Mouse (Mus musculus) embryonic stem cell, embryonic (primary cell): ENCODE results near the gene Lrrc23.

Experiments used
- CTCF ChIA-PET, 4 experiments: fragments of 300-600 bp in 2 of 4; fragments of 350-600 bp in 2 of 4; sonication (Branson Sonifier 250); formaldehyde crosslinking; loops; one replicate each; lab custom pipeline; 2022; ENCODE audit warnings: inconsistent platforms in 2 of 4; lab: Charles Lee
- POLR2A ChIA-PET, 4 experiments: fragments of 300-600 bp in 2 of 4; fragments of 350-600 bp in 2 of 4; sonication (Branson Sonifier 250); formaldehyde crosslinking; loops; one replicate each; lab custom pipeline; 2022; ENCODE audit warnings: antibody characterized with exemption in 4 of 4, inconsistent platforms in 1 of 4; lab: Charles Lee

Lrrc23 gene

GRCm38 (mm10) chr6:124767536-124767919 is 12.0 kb downstream of the Lrrc23 start:
- ChIA-PET POLR2A (interaction anchor here (0.5 to 22.3 kb wide), 14 partner anchors 9 to 137 kb away, joined by 3 to 449 read pairs (median 10); partner anchors contain the start of genes Grcc10 (in 4 of the 4), Atn1 (in 1 of the 4), Cdca3 (in 1 of the 4) and Gm45234 (in 1 of the 4)), CTCF (interaction anchor here in 1 of 4 experiments (0.5 kb wide), 1 partner anchor 105 kb away, joined by 3 read pairs; no protein-coding TSS in a partner anchor)

- POLR2A ChIA-PET: interaction anchor here in 2 of 4 experiments (1.1 to 22.3 kb wide), 8 partner anchors 11 to 398 kb away, joined by 3 to 449 read pairs (median 6); partner anchors contain the start of genes Grcc10 (in 2 of the 2), Cdca3 (in 1 of the 2), Gm45234 (in 1 of the 2) and Ptpn6 (in 1 of the 2)
- CTCF ChIA-PET: no interaction called here
These were observed 13.6 kb downstream of the Lrrc23 start for GRCm38 (mm10) chr6:124765951-124766350.

GRCm38 (mm10) chr6:124759259-124759658 is 20.3 kb downstream of the Lrrc23 start:
- ChIA-PET CTCF (interaction anchor here (0.6 to 5.0 kb wide), 42 partner anchors 10 to 278 kb away, joined by 3 to 46 read pairs (median 4); partner anchors contain the start of genes Eno2 (in 2 of the 4), Grcc10 (in 2 of the 4), C1rl (in 1 of the 4) and Mlf2 (in 1 of the 4)), POLR2A (interaction anchor here (0.5 to 22.3 kb wide), 59 partner anchors 10 to 433 kb away, joined by 3 to 449 read pairs (median 5); partner anchors contain the start of genes Grcc10 (in 4 of the 4), Emg1 (in 3 of the 4), Phb2 (in 3 of the 4) and Eno2 (in 2 of the 4))

- CTCF ChIA-PET: interaction anchor here (0.6 to 5.0 kb wide), 38 partner anchors 10 to 277 kb away, joined by 3 to 46 read pairs (median 4); partner anchors contain the start of genes Grcc10 (in 2 of the 4), C1rl (in 1 of the 4), Eno2 (in 1 of the 4) and Mlf2 (in 1 of the 4)
- POLR2A ChIA-PET: interaction anchor here (0.5 to 22.3 kb wide), 62 partner anchors 8 to 559 kb away, joined by 3 to 449 read pairs (median 5); partner anchors contain the start of genes Grcc10 (in 4 of the 4), Emg1 (in 3 of the 4), Phb2 (in 3 of the 4) and Ptpn6 (in 3 of the 4)
These were observed 20.7 kb downstream of the Lrrc23 start for GRCm38 (mm10) chr6:124758849-124759232.

GRCm38 (mm10) chr6:124757909-124758848 is 21.3 kb downstream of the Lrrc23 start:
- ChIA-PET CTCF (interaction anchor here (0.5 to 5.0 kb wide), 23 partner anchors 12 to 309 kb away, joined by 3 to 46 read pairs (median 5); partner anchors contain the start of genes Eno2 (in 1 of the 4), Grcc10 (in 1 of the 4) and Ptpn6 (in 1 of the 4)), POLR2A (interaction anchor here (0.6 to 22.3 kb wide), 65 partner anchors 9 to 560 kb away, joined by 3 to 449 read pairs (median 5); partner anchors contain the start of genes Grcc10 (in 4 of the 4), Ptpn6 (in 3 of the 4), Cdca3 (in 2 of the 4) and Emg1 (in 2 of the 4))

- CTCF ChIA-PET: interaction anchor here (0.5 to 5.0 kb wide), 12 partner anchors 11 to 310 kb away, joined by 3 to 46 read pairs (median 3); partner anchors contain the start of gene Grcc10 (in 1 of the 4)
- POLR2A ChIA-PET: interaction anchor here (0.6 to 22.3 kb wide), 51 partner anchors 9 to 408 kb away, joined by 3 to 449 read pairs (median 5); partner anchors contain the start of genes Emg1 (in 4 of the 4), Grcc10 (in 4 of the 4), Phb2 (in 4 of the 4) and Ptpn6 (in 3 of the 4)
These were observed 22.1 kb downstream of the Lrrc23 start for GRCm38 (mm10) chr6:124757351-124757880.

GRCm38 (mm10) chr6:124756652-124757350 is 22.7 kb downstream of the Lrrc23 start:
- POLR2A ChIA-PET: interaction anchor here (0.6 to 22.3 kb wide), 50 partner anchors 8 to 409 kb away, joined by 3 to 449 read pairs (median 5); partner anchors contain the start of genes Emg1 (in 4 of the 4), Grcc10 (in 4 of the 4), Phb2 (in 4 of the 4) and Ptpn6 (in 3 of the 4)
- CTCF ChIA-PET: interaction anchor here (0.5 to 5.0 kb wide), 14 partner anchors 11 to 325 kb away, joined by 3 to 46 read pairs (median 4); partner anchors contain the start of genes Eno2 (in 1 of the 4) and Grcc10 (in 1 of the 4)

- ChIA-PET CTCF (interaction anchor here (0.6 to 5.0 kb wide), 20 partner anchors 11 to 671 kb away, joined by 3 to 46 read pairs (median 4); partner anchors contain the start of genes C1rl (in 1 of the 4), Eno2 (in 1 of the 4) and Grcc10 (in 1 of the 4)), POLR2A (interaction anchor here (0.6 to 22.3 kb wide), 53 partner anchors 7 to 919 kb away, joined by 3 to 449 read pairs (median 5); partner anchors contain the start of genes Grcc10 (in 4 of the 4), Cdca3 (in 3 of the 4), Emg1 (in 3 of the 4) and Phb2 (in 3 of the 4))
These were observed 23.5 kb downstream of the Lrrc23 start, which contains the start of the genes Gm45234 and Atn1 for GRCm38 (mm10) chr6:124755831-124756595. Gene Gm45234, minus strand, starts transcription at chr6:124756021. Gene Atn1, minus strand, starts transcription at chr6:124756524.

- CTCF ChIA-PET: interaction anchor here (0.6 to 5.0 kb wide), 11 partner anchors 10 to 672 kb away, joined by 3 to 46 read pairs (median 4); partner anchors contain the start of gene Grcc10 (in 1 of the 4)
- POLR2A ChIA-PET: interaction anchor here (0.6 to 22.3 kb wide), 40 partner anchors 8 to 326 kb away, joined by 3 to 449 read pairs (median 8); partner anchors contain the start of genes Grcc10 (in 4 of the 4), Cdca3 (in 3 of the 4), Usp5 (in 3 of the 4) and Emg1 (in 2 of the 4)
These were observed 24.2 kb downstream of the Lrrc23 start for GRCm38 (mm10) chr6:124755306-124755705.

- CTCF ChIA-PET: no interaction called here
- POLR2A ChIA-PET: interaction anchor here in 3 of 4 experiments (0.9 to 22.3 kb wide), 17 partner anchors 8 to 277 kb away, joined by 3 to 449 read pairs (median 10); partner anchors contain the start of genes Grcc10 (in 3 of the 3), Eno2 (in 2 of the 3), Ptpn6 (in 2 of the 3) and Emg1 (in 1 of the 3)
These were observed 25.7 kb downstream of the Lrrc23 start for GRCm38 (mm10) chr6:124753861-124754260.

GRCm38 (mm10) chr6:124750405-124750804 is 29.1 kb downstream of the Lrrc23 start:
- ChIA-PET POLR2A (interaction anchor here in 2 of 4 experiments (1.5 to 22.3 kb wide), 4 partner anchors 7 to 180 kb away, joined by 3 to 449 read pairs (median 94); partner anchors contain the start of genes Grcc10 (in 2 of the 2), Atn1 (in 1 of the 2), Gm45234 (in 1 of the 2) and Mlf2 (in 1 of the 2)), CTCF (no interaction called here)

GRCm38 (mm10) chr6:124746654-124747632 is 32.6 kb downstream of the Lrrc23 start:
- ChIA-PET POLR2A (interaction anchor here (0.5 to 23.3 kb wide), 25 partner anchors 8 to 1944 kb away, joined by 3 to 686 read pairs (median 5); partner anchors contain the start of genes Atn1 (in 3 of the 4), Gm45234 (in 3 of the 4), Emg1 (in 2 of the 4) and Phb2 (in 2 of the 4)), CTCF (interaction anchor here (0.6 to 2.7 kb wide), 8 partner anchors 12 to 162 kb away, joined by 3 to 12 read pairs (median 4); partner anchors contain the start of genes Emg1 (in 1 of the 4) and Phb2 (in 1 of the 4))

- CTCF ChIA-PET: interaction anchor here (0.6 to 2.7 kb wide), 8 partner anchors 13 to 163 kb away, joined by 3 to 12 read pairs (median 4); partner anchors contain the start of genes Emg1 (in 1 of the 4) and Phb2 (in 1 of the 4)
- POLR2A ChIA-PET: interaction anchor here (0.5 to 23.3 kb wide), 21 partner anchors 11 to 1943 kb away, joined by 3 to 686 read pairs (median 8); partner anchors contain the start of genes Atn1 (in 3 of the 4), Emg1 (in 3 of the 4), Phb2 (in 3 of the 4) and Gm45234 (in 2 of the 4)
These were observed 33.3 kb downstream of the Lrrc23 start for GRCm38 (mm10) chr6:124746296-124746605.
